Mouse (Mus musculus): ENCODE results near the gene Cytip. TPM values are rescaled to one million over a fixed set of nuclear protein-coding genes. Genes with fewer than 3 reads are reported as not detected.
A peak's percentile ranks its signal among the peaks of the same experiment; 100 is the strongest.

Gene Cytip
- 1.3 TPM in 2 replicates for polyA plus RNA-seq (2015; fragmentation: Nextera tagmentation; extraction: Ambion mirVana)

GRCm38 (mm10) chr2:58195346-58195745 is at the start of gene Cytip:
Gene Cytip (minus strand): TSS chr2:58195532.
- Histone ChIP-seq H3K4me2 (replicated peaks) (no peak within 1 kb of the TSS), H3K27ac (no peak within 1 kb of the TSS), H3K9me3 (no peaks in the 10 kb centered on the region), H3K4me3 (replicated peaks) (no peak within 1 kb of the TSS), H3K36me3 (no peaks in the 10 kb centered on the region), H3K4me1 (replicated peaks) (no peaks in the 10 kb centered on the region), H3K27me3 (replicated peaks) (no peaks in the 10 kb centered on the region), H3K9ac (no peak within 1 kb of the TSS)
- ATAC-seq, result peak; percentile 44; the same call in 1 of the 2 replicates
- 61% methylated on average over 4 of the region's 4 CpGs for WGBS

DNA sequence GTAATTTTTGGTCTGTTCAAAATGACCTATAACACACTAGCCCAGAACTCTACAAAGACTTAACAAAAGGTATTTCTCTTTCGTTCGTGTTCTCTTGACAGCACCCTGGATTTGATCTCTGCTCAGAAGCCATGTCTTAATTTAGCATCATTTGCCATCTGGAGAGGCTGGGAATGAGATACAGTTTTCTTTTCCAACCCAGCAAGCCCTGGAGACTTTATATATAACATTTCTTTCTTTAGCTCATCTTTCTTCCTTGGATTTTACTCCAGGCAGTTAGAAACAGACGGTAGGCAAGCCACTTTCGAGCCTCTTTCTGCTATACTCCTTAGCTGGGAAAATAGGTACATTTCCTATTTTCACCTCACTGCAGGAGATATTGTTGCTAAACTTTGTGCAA is 45.3 kb upstream of the Cytip start:
- Histone ChIP-seq H3K4me1 (replicated peaks) (no peaks in the 10 kb centered on the region), H3K36me3 (no peaks in the 10 kb centered on the region), H3K27ac (no peak overlapping the region), H3K9me3 (no peaks in the 10 kb centered on the region), H3K9ac (no peak overlapping the region), H3K4me3 (replicated peaks) (no peak overlapping the region), H3K4me2 (replicated peaks) (no peak overlapping the region), H3K27me3 (replicated peaks) (no peaks in the 10 kb centered on the region)
- WGBS, result 83% methylated on average over 4 of the region's 4 CpGs
- ATAC-seq, result no peak

DNA sequence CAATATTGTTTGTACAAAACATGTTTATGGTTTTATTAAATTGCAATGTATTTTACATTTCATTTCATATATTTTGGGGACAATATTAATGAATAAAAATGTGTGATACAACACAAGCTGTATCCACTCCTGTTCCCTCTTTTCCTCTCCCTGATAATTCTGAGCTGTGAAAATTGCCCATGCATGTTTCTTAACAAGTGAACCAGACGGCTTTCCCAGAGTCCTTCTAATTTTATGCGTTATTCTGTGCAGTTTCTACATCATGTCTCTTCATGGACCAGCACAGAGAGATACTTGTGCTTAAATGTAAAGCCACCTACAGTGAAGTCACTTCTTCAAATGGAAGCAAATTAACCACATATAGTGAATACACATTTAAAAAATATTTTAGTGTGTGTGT is 42.2 kb upstream of the Cytip start:
- H3K9ac ChIP-seq, result no peak overlapping the region
- H3K36me3 ChIP-seq, result no peaks in the 10 kb centered on the region
- ATAC-seq, result no peak
- WGBS, result 86% methylated on average over 2 of the region's 2 CpGs
- H3K4me3 ChIP-seq (replicated peaks), result no peak overlapping the region
- no peaks in the 10 kb centered on the region for H3K4me1 ChIP-seq (replicated peaks)
- no peak overlapping the region for H3K4me2 ChIP-seq (replicated peaks)
- no peaks in the 10 kb centered on the region for H3K9me3 ChIP-seq
- no peak overlapping the region for H3K27ac ChIP-seq
- H3K27me3 ChIP-seq (replicated peaks), result no peaks in the 10 kb centered on the region

DNA sequence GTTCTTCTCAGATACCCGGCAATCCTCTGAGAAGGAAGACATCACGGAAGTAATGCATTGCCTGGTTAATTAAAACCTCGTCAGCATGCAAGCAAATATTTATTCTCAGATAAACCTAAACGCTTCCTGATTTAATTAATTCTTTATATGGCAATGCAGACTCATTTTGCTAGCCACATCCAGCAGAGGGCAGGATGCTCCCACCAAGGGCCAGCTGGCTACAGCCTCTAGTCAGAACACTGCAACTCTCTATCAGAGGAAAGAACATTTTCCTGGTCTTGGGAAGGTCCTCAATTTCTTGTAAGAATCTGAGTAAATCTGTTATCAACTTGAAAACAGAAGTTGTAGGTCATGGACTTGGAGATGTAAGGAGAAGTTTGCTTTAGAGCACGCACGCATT is 4.1 kb upstream of the Cytip start:
- ATAC-seq, result peak; percentile 84
- Histone ChIP-seq H3K4me2 (replicated peaks) (no peak overlapping the region), H3K27ac (no peak overlapping the region), H3K9me3 (no peaks in the 10 kb centered on the region), H3K4me1 (replicated peaks) (no peaks in the 10 kb centered on the region), H3K27me3 (replicated peaks) (no peaks in the 10 kb centered on the region), H3K9ac (no peak overlapping the region), H3K36me3 (no peaks in the 10 kb centered on the region), H3K4me3 (replicated peaks) (no peak overlapping the region)
- 57% methylated on average over 6 of the region's 6 CpGs for WGBS

- H3K27me3 ChIP-seq (replicated peaks), result no peaks in the 10 kb centered on the region
- H3K9me3 ChIP-seq, result no peaks in the 10 kb centered on the region
- no peak for ATAC-seq
- WGBS, result 65% methylated on average over 1 of the region's 1 CpGs
- H3K4me3 ChIP-seq (replicated peaks), result no peak overlapping the region
- H3K4me2 ChIP-seq (replicated peaks), result no peak overlapping the region
- H3K27ac ChIP-seq, result no peak overlapping the region
- H3K9ac ChIP-seq, result no peak overlapping the region
- no peaks in the 10 kb centered on the region for H3K36me3 ChIP-seq
- no peaks in the 10 kb centered on the region for H3K4me1 ChIP-seq (replicated peaks)
These were observed 1.5 kb upstream of the Cytip start for GRCm38 (mm10) chr2:58196880-58197279.

- H3K27ac ChIP-seq, result no peak overlapping the region
- WGBS, result 85% methylated on average over 10 of the region's 10 CpGs
These were observed 763 bp downstream of the Cytip start for GRCm38 (mm10) chr2:58194422-58195115.

DNA sequence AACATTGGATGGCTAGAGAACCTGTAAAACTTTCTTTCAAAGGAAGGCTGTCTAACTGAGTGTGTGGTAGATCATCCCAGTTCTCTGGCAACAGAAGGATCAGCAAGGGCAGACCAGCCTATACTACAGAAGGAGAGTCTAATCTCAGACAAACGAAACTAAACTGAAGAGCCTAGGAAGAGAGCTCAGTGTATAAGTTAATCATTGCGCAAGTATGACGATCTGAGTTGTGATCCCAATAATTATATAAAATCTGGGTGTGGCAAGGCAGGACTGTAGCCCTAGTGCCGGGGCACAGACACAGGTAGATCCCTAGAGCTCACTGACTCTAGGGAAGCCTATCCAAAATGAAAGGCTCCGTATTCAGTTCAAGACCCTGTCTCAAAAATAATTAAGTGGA is 3.2 kb downstream of the Cytip start:
- Histone ChIP-seq H3K9ac (no peak overlapping the region), H3K4me1 (replicated peaks) (no peaks in the 10 kb centered on the region), H3K4me3 (replicated peaks) (no peak overlapping the region), H3K4me2 (replicated peaks) (no peak overlapping the region), H3K36me3 (no peaks in the 10 kb centered on the region), H3K27me3 (replicated peaks) (no peaks in the 10 kb centered on the region), H3K27ac (no peak overlapping the region), H3K9me3 (no peaks in the 10 kb centered on the region)
- peak; percentile 55 for ATAC-seq
- 79% methylated on average over 5 of the region's 5 CpGs for WGBS

More at GRCm38 (mm10) chr2:58194422-58195115, 763 bp downstream of the Cytip start:
- Histone ChIP-seq H3K4me2 (replicated peaks) (no peak overlapping the region), H3K9ac (no peak overlapping the region), H3K4me1 (replicated peaks) (no peaks in the 10 kb centered on the region), H3K4me3 (replicated peaks) (no peak overlapping the region), H3K36me3 (no peaks in the 10 kb centered on the region), H3K27me3 (replicated peaks) (no peaks in the 10 kb centered on the region), H3K9me3 (no peaks in the 10 kb centered on the region)
- no peak for ATAC-seq

- Histone ChIP-seq H3K4me1 (replicated peaks) (no peaks in the 10 kb centered on the region), H3K27me3 (replicated peaks) (no peaks in the 10 kb centered on the region), H3K9me3 (no peaks in the 10 kb centered on the region), H3K36me3 (no peaks in the 10 kb centered on the region), H3K4me2 (replicated peaks) (no peak overlapping the region), H3K4me3 (replicated peaks) (no peak overlapping the region), H3K9ac (no peak overlapping the region), H3K27ac (no peak overlapping the region)
- ATAC-seq, result no peak
- WGBS, result 56% methylated on average over 4 of the region's 4 CpGs
These were observed 5.8 kb downstream of the Cytip start for GRCm38 (mm10) chr2:58189501-58189900.

DNA sequence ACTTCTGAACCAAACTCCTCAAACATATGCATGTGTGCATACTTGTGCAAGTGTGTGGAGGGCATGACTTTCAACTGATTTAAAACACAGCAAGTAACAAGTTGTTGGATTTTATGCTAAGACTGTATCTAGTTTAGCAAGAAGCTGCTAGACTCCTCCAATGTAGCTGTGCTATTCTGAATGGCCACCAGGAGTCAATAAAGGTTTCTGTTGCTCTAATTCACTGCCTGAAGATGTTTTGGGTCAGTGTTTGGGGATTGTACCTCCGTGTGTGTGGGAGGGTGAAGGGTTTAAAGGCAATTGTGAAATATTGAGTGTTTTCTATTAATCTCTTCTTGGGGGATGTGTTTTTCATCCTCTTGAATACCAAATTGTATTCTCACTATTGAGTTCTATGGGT is 6.4 kb downstream of the Cytip start:
- 27% methylated on average over 1 of the region's 1 CpGs for WGBS
- no peaks in the 10 kb centered on the region for H3K27me3 ChIP-seq (replicated peaks)
- no peak overlapping the region for H3K4me3 ChIP-seq (replicated peaks)
- H3K9me3 ChIP-seq, result no peaks in the 10 kb centered on the region
- H3K9ac ChIP-seq, result no peak overlapping the region
- H3K4me2 ChIP-seq (replicated peaks), result no peak overlapping the region
- H3K4me1 ChIP-seq (replicated peaks), result no peaks in the 10 kb centered on the region
- no peak overlapping the region for H3K27ac ChIP-seq
- ATAC-seq, result no peak
- no peaks in the 10 kb centered on the region for H3K36me3 ChIP-seq

- Histone ChIP-seq H3K9ac (no peak overlapping the region), H3K4me2 (replicated peaks) (no peak overlapping the region), H3K36me3 (no peaks in the 10 kb centered on the region), H3K9me3 (no peaks in the 10 kb centered on the region), H3K4me3 (replicated peaks) (no peak overlapping the region), H3K27ac (no peak overlapping the region), H3K27me3 (replicated peaks) (no peaks in the 10 kb centered on the region), H3K4me1 (replicated peaks) (no peaks in the 10 kb centered on the region)
- no peak for ATAC-seq
- 65% methylated on average over 8 of the region's 8 CpGs for WGBS
These were observed 7.9 kb downstream of the Cytip start for GRCm38 (mm10) chr2:58187310-58188051.

- WGBS, result 80% methylated on average over 2 of the region's 2 CpGs
- ATAC-seq, result no peak
These were observed 11.1 kb downstream of the Cytip start for GRCm38 (mm10) chr2:58184197-58184596.

GRCm38 (mm10) chr2:58183658-58184057 is 11.7 kb downstream of the Cytip start:
- Histone ChIP-seq H3K27me3 (replicated peaks) (no peaks in the 10 kb centered on the region), H3K9me3 (no peaks in the 10 kb centered on the region), H3K9ac (no peak overlapping the region), H3K4me3 (replicated peaks) (no peak overlapping the region), H3K4me2 (replicated peaks) (no peak overlapping the region), H3K36me3 (no peaks in the 10 kb centered on the region), H3K4me1 (replicated peaks) (no peaks in the 10 kb centered on the region), H3K27ac (no peak overlapping the region)
- 76% methylated on average over 2 of the region's 2 CpGs for WGBS
- ATAC-seq, result no peak

More at GRCm38 (mm10) chr2:58184197-58184596, 11.1 kb downstream of the Cytip start:
- no peak overlapping the region for H3K9ac ChIP-seq
- H3K27ac ChIP-seq, result no peak overlapping the region
- no peaks in the 10 kb centered on the region for H3K36me3 ChIP-seq
- no peaks in the 10 kb centered on the region for H3K9me3 ChIP-seq
- no peak overlapping the region for H3K4me3 ChIP-seq (replicated peaks)
- no peaks in the 10 kb centered on the region for H3K4me1 ChIP-seq (replicated peaks)
- no peaks in the 10 kb centered on the region for H3K27me3 ChIP-seq (replicated peaks)
- H3K4me2 ChIP-seq (replicated peaks), result no peak overlapping the region

DNA sequence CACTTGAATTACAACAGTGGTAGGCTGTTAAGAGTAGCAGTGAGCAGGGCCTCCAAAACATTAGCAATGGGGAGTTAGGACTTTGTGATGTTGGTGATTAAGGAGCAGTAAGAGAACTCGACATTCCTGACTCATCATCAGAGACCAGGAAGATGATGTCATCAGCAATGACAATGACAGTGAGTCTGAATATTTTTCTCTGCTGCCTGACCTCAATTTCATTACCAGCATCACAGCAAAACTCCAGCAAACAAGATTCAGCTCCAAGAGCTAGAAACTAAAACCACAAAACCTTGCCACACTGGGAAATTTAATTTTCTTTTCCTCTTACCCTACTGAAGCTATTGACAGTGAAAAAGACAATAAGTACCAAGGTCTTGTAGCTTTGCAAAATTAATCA is 14.6 kb downstream of the Cytip start:
- H3K4me2 ChIP-seq (replicated peaks), result no peak overlapping the region
- no peaks in the 10 kb centered on the region for H3K9me3 ChIP-seq
- H3K4me1 ChIP-seq (replicated peaks), result no peaks in the 10 kb centered on the region
- ATAC-seq, result no peak
- H3K36me3 ChIP-seq, result no peaks in the 10 kb centered on the region
- H3K27ac ChIP-seq, result no peak overlapping the region
- WGBS, result 59% methylated on average over 1 of the region's 1 CpGs
- H3K4me3 ChIP-seq (replicated peaks), result no peak overlapping the region
- H3K9ac ChIP-seq, result no peak overlapping the region
- H3K27me3 ChIP-seq (replicated peaks), result no peaks in the 10 kb centered on the region

Measured in intestine, embryonic 15.5 days (tissue).